Comparison of ENCODE assay signal across 8 mouse cellular contexts in the genomic region with DNA sequence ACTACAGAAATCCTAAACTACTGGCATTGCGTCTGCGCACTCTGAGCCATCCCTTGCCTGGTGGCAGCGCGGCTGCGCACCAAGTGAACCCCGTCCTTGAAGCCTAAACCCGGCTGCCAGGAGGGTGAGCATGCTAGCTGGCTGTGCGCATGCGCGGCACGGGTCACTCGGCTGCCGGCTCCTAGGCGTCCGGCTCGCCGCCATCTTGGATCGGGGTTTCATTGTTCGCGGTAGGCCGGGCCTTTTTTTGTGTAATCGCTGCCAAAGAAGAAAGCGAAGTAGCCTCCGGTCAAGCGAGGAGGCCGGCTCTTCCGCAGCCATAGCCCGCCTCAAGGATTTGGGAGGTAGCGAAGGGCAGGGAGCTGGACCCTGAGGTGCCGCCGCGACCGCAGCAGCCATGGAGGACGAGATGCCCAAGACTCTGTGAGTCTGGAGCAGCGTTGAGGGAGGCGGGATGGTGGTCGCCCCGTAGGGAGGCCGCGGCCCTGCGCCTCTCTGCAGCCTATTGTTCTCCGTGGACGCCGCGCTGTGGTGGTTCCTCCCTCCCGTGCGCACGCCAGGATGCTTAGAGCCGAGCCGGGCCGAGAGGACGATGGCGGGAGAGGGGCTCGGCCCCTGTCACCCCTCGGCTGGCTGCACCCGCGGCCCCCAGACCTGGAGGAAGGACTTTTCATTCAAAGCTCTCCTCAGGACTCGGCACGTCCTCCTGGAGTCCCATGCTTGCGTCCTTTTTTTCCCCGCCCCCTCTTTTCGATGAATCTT. TPM values are rescaled to one million over a fixed set of nuclear protein-coding genes. Genes with fewer than 3 reads are reported as not detected.
DNase-seq lines count a peak whose midpoint lies in the region; ATAC-seq lines count a peak whose summit lies in the region.

Gene Tia1, plus strand, starts transcription at position 120 of the 762 bp plus-strand sequence.

- H3K27ac ChIP-seq in intestine, embryonic 14.5 days (ENCODE audit: low read depth): peak within 1 kb of the TSS; percentile 100

- no peaks in the 10 kb centered on the region for H3K27me3 ChIP-seq in intestine, embryonic 14.5 days (replicated peaks; ENCODE audit: control insufficient read depth, insufficient read depth, low read length)

- peak; percentile 96 for ATAC-seq in intestine, embryonic 14.5 days (replicated peaks; ENCODE audit: low FRiP score, low TSS enrichment, low read depth)

- intact Hi-C loops in left cerebral cortex, postnatal 14 days (cut with DNase I): no loop called here

- peaks cover 12% of the 10 kb centered on the region for H3K4me1 ChIP-seq in intestine, embryonic 14.5 days (replicated peaks; ENCODE audit: control insufficient read depth, insufficient read depth, low read length)

- under 1% methylated on average over 61 of the region's 62 CpGs for WGBS in intestine, embryonic 14.5 days

- DNase-seq in adrenal gland, adult 18-20 months (ENCODE audit: low spot score in 2 of 2): peak; percentile 92
- DNase-seq in embryo, embryonic 11 days: peak; percentile 99
- DNase-seq in gastrocnemius, postnatal 25 days: peak; percentile 98
- DNase-seq in intestine, embryonic 14.5 days (ENCODE audit: low spot score): peak; percentile 97
- DNase-seq in left cerebral cortex, postnatal 14 days (ENCODE audit: low spot score in 2 of 2): peak; percentile 98
- peak; percentile 99 for DNase-seq in mesoderm, embryonic 11.5 days (ENCODE audit: low read depth, low spot score)
- peak; percentile 95 to 97 for DNase-seq in right cerebral cortex, postnatal 36 days (ENCODE audit: low spot score in 2 of 2)
- peak; percentile 97 for DNase-seq in yolk sac, embryonic 10.5 days (ENCODE audit: low spot score)

- peak within 1 kb of the TSS; percentile 92 for H3K4me3 ChIP-seq in intestine, embryonic 14.5 days (ENCODE audit: low read depth, low read length)

- H3K9ac ChIP-seq in intestine, embryonic 14.5 days (ENCODE audit: low read length): peak within 1 kb of the TSS; percentile 99

- H3K36me3 ChIP-seq in intestine, embryonic 14.5 days (ENCODE audit: control insufficient read depth, insufficient read depth, low read length): peaks cover 23% of the 10 kb centered on the region

- no peaks in the 10 kb centered on the region for H3K9me3 ChIP-seq in intestine, embryonic 14.5 days (ENCODE audit: control insufficient read depth, low read length)

- peak within 1 kb of the TSS; percentile 61 for H3K4me2 ChIP-seq in intestine, embryonic 14.5 days (ENCODE audit: low read length)

RNA-seq across cellular contexts. Expression of gene Tia1, which starts in this region (rescaled TPM):
- 10 to 100 TPM; 40.3 to 56.3 TPM for total RNA-seq in adrenal gland, adult 18-20 months (2021)
- 10 to 100 TPM; 18.7 to 23.4 TPM for total RNA-seq in gastrocnemius, postnatal 25 days (2021)
- polyA plus RNA-seq in intestine, embryonic 14.5 days (2014; fragmentation: Nextera tagmentation; extraction: Ambion mirVana): 184 and 216 TPM in 2 replicates
- 100 to 1,000 TPM; 106 to 107 TPM for total RNA-seq in left cerebral cortex, postnatal 14 days (2021)

Comparison
In these comparisons a context has a peak if more than half of its experiments do, and no peak if none do; other contexts are left out.
1. Peak in every context shown above with its lines: DNase-seq, ATAC-seq, H3K4me3 ChIP-seq and H3K27ac ChIP-seq.